Mouse (Mus musculus): Measurements from ENCODE around the gene Cep19. TPM values are rescaled to one million over a fixed set of nuclear protein-coding genes. Genes with fewer than 3 reads are reported as not detected.

Cep19 gene
- polyA plus RNA-seq, 1 experiment from 2014 or later: 48.4 TPM

DNA sequence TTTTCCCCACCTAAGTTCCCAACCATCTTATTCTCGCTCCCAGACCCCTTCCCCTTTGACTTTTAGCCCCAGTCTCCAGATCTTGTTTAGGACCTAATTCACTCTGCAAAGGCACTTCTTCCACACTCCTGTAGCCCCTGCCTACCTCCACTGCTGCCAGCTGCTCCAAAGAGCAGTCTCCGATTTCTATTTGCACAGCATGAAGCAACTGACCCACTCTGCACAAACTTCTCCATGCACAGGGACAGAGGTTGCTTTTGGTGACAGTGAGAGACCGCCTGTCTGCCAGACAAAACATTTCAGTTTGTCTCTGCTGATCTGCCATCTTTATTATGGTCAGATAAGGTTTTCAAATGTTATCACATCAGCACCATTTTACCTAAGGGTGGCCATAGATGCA lies 33.5 kb downstream of the Cep19 start:
- Histone ChIP-seq H3K9ac (replicated peaks; ENCODE audit: low read depth, low read length) (no peak overlapping the region), H3K36me3 (ENCODE audit: control insufficient read depth, insufficient read depth) (no peaks in the 10 kb centered on the region), H3K4me3 (replicated peaks; ENCODE audit: low read length) (no peak overlapping the region), H3K27me3 (replicated peaks; ENCODE audit: control insufficient read depth, insufficient read depth, low read length) (no peaks in the 10 kb centered on the region), H3K9me3 (ENCODE audit: control insufficient read depth, low read length) (no peaks in the 10 kb centered on the region), H3K27ac (ENCODE audit: low read length) (no peak overlapping the region), H3K4me1 (replicated peaks; ENCODE audit: control insufficient read depth, insufficient read depth, low read length) (no peaks in the 10 kb centered on the region), H3K4me2 (ENCODE audit: low read length) (no peak overlapping the region)
- ATAC-seq: no peak
- WGBS: 87% methylated on average over 3 of the region's 3 CpGs

GRCm38 (mm10) chr16:32135842-32136357 lies 36.3 kb downstream of the Cep19 start:
- no peak for ATAC-seq
- WGBS: 81% methylated on average over 7 of the region's 7 CpGs
- no peaks in the 10 kb centered on the region for H3K9me3 ChIP-seq (ENCODE audit: control insufficient read depth, low read length)
- H3K9ac ChIP-seq (replicated peaks; ENCODE audit: low read depth, low read length): no peak overlapping the region
- H3K4me2 ChIP-seq (ENCODE audit: low read length): no peak overlapping the region
- no peaks in the 10 kb centered on the region for H3K27me3 ChIP-seq (replicated peaks; ENCODE audit: control insufficient read depth, insufficient read depth, low read length)
- H3K4me3 ChIP-seq (replicated peaks; ENCODE audit: low read length): no peak overlapping the region
- H3K4me1 ChIP-seq (replicated peaks; ENCODE audit: control insufficient read depth, insufficient read depth, low read length): no peaks in the 10 kb centered on the region
- no peak overlapping the region for H3K27ac ChIP-seq (ENCODE audit: low read length)
- H3K36me3 ChIP-seq (ENCODE audit: control insufficient read depth, insufficient read depth): no peaks in the 10 kb centered on the region

DNA sequence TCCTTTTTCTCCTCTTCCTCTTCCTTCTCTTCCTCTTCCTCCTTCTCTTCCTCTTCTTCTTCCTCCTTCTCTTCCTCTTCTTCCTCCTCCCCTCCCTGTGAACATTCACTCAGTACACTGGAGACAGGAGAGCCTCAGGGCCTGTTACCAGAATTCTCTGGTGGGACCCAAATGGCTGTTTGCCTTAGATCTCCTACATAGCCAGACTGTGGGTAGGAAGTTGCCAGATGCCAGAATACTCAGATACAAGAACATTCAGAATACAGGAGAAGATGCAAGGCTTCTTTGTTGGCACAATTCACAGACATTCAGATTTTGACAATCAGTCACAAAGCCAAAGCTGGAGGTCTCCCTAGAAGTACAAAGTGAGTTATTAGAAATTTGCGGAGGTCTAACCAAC lies 39.4 kb downstream of the Cep19 start:
- WGBS: 97% methylated on average over 1 of the region's 1 CpGs
- H3K27ac ChIP-seq (ENCODE audit: low read length): no peak overlapping the region
- no peaks in the 10 kb centered on the region for H3K4me1 ChIP-seq (replicated peaks; ENCODE audit: control insufficient read depth, insufficient read depth, low read length)
- no peaks in the 10 kb centered on the region for H3K27me3 ChIP-seq (replicated peaks; ENCODE audit: control insufficient read depth, insufficient read depth, low read length)
- H3K4me2 ChIP-seq (ENCODE audit: low read length): no peak overlapping the region
- H3K9me3 ChIP-seq (ENCODE audit: control insufficient read depth, low read length): no peaks in the 10 kb centered on the region
- no peak for ATAC-seq
- H3K36me3 ChIP-seq (ENCODE audit: control insufficient read depth, insufficient read depth): no peaks in the 10 kb centered on the region
- H3K9ac ChIP-seq (replicated peaks; ENCODE audit: low read depth, low read length): no peak overlapping the region
- H3K4me3 ChIP-seq (replicated peaks; ENCODE audit: low read length): no peak overlapping the region

- no peak for ATAC-seq
- Histone ChIP-seq H3K9me3 (ENCODE audit: control insufficient read depth, low read length) (no peaks in the 10 kb centered on the region), H3K4me2 (ENCODE audit: low read length) (no peak overlapping the region), H3K9ac (replicated peaks; ENCODE audit: low read depth, low read length) (no peak overlapping the region), H3K4me1 (replicated peaks; ENCODE audit: control insufficient read depth, insufficient read depth, low read length) (0 out of 2 replicates have a peak, but pooled peaks cover 3% of the 10 kb centered on the region), H3K27ac (ENCODE audit: low read length) (no peak overlapping the region), H3K4me3 (replicated peaks; ENCODE audit: low read length) (no peak overlapping the region), H3K36me3 (ENCODE audit: control insufficient read depth, insufficient read depth) (no peaks in the 10 kb centered on the region), H3K27me3 (replicated peaks; ENCODE audit: control insufficient read depth, insufficient read depth, low read length) (no peaks in the 10 kb centered on the region)
- 92% methylated on average over 15 of the region's 15 CpGs for WGBS
Measured at GRCm38 (mm10) chr16:32143766-32144165, 44.2 kb downstream of the Cep19 start.

DNA sequence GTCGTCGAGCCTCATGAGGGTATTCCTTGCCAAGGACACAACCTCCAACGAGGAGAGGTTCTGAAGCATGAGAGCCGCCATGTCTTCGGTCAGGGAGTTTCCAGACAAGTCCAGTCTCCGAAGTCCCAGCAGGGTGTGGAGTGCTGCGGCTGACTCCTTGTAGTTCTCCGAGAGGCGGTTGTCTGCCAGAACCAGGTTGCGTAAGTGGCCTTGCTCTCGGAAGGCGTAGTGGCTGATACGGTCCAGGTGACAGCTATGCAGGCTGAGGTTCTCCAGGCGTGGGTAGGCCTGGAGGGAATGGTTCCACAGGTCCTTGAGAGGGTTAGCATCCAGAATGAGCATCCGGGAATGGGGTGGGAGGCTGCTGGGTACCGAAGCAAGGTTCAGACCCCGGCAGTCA lies 45.0 kb downstream of the Cep19 start:
- no peaks in the 10 kb centered on the region for H3K27me3 ChIP-seq (replicated peaks; ENCODE audit: control insufficient read depth, insufficient read depth, low read length)
- H3K9ac ChIP-seq (replicated peaks; ENCODE audit: low read depth, low read length): no peak overlapping the region
- no peaks in the 10 kb centered on the region for H3K36me3 ChIP-seq (ENCODE audit: control insufficient read depth, insufficient read depth)
- whole genome bisulfite sequencing: 92% methylated on average over 17 of the region's 17 CpGs
- H3K27ac ChIP-seq (ENCODE audit: low read length): no peak overlapping the region
- H3K4me2 ChIP-seq (ENCODE audit: low read length): no peak overlapping the region
- no peak overlapping the region for H3K4me3 ChIP-seq (replicated peaks; ENCODE audit: low read length)
- H3K4me1 ChIP-seq (replicated peaks; ENCODE audit: control insufficient read depth, insufficient read depth, low read length): 0 out of 2 replicates have a peak, but pooled peaks cover 3% of the 10 kb centered on the region
- no peak for ATAC-seq
- H3K9me3 ChIP-seq (ENCODE audit: control insufficient read depth, low read length): no peaks in the 10 kb centered on the region

GRCm38 (mm10) chr16:32147589-32148207 lies 48.1 kb downstream of the Cep19 start:
- Histone ChIP-seq H3K4me1 (replicated peaks; ENCODE audit: control insufficient read depth, insufficient read depth, low read length) (0 out of 2 replicates have a peak, but pooled peaks cover 3% of the 10 kb centered on the region), H3K27me3 (replicated peaks; ENCODE audit: control insufficient read depth, insufficient read depth, low read length) (no peaks in the 10 kb centered on the region), H3K4me3 (replicated peaks; ENCODE audit: low read length) (no peak overlapping the region; the same call in 1 of the 2 replicates), H3K36me3 (ENCODE audit: control insufficient read depth, insufficient read depth) (no peaks in the 10 kb centered on the region), H3K9ac (replicated peaks; ENCODE audit: low read depth, low read length) (no peak overlapping the region), H3K9me3 (ENCODE audit: control insufficient read depth, low read length) (no peaks in the 10 kb centered on the region), H3K4me2 (ENCODE audit: low read length) (peak overlapping the region; percentile 39), H3K27ac (ENCODE audit: low read length) (no peak overlapping the region)
- 65% methylated on average over 10 of the region's 13 CpGs for WGBS
- no peak for ATAC-seq

GRCm38 (mm10) chr16:32153976-32154375 lies 54.4 kb downstream of the Cep19 start:
- Histone ChIP-seq H3K27me3 (replicated peaks; ENCODE audit: control insufficient read depth, insufficient read depth, low read length) (no peaks in the 10 kb centered on the region), H3K9ac (replicated peaks; ENCODE audit: low read depth, low read length) (no peak overlapping the region), H3K4me2 (ENCODE audit: low read length) (no peak overlapping the region), H3K4me1 (replicated peaks; ENCODE audit: control insufficient read depth, insufficient read depth, low read length) (peaks cover 23% of the 10 kb centered on the region), H3K9me3 (ENCODE audit: control insufficient read depth, low read length) (no peaks in the 10 kb centered on the region), H3K36me3 (ENCODE audit: control insufficient read depth, insufficient read depth) (no peaks in the 10 kb centered on the region), H3K4me3 (replicated peaks; ENCODE audit: low read length) (no peak overlapping the region), H3K27ac (ENCODE audit: low read length) (peak overlapping the region; percentile 8; the same call in 1 of the 2 replicates)
- ATAC-seq: no peak
- WGBS: 68% methylated on average over 1 of the region's 1 CpGs

GRCm38 (mm10) chr16:32154437-32154836 lies 54.8 kb downstream of the Cep19 start:
- H3K27me3 ChIP-seq (replicated peaks; ENCODE audit: control insufficient read depth, insufficient read depth, low read length): no peaks in the 10 kb centered on the region
- no peaks in the 10 kb centered on the region for H3K9me3 ChIP-seq (ENCODE audit: control insufficient read depth, low read length)
- peak; percentile 86 for ATAC-seq
- H3K27ac ChIP-seq (ENCODE audit: low read length): peak overlapping the region; percentile 42
- H3K36me3 ChIP-seq (ENCODE audit: control insufficient read depth, insufficient read depth): no peaks in the 10 kb centered on the region
- 56% methylated on average over 13 of the region's 13 CpGs for WGBS
- peaks cover 23% of the 10 kb centered on the region for H3K4me1 ChIP-seq (replicated peaks; ENCODE audit: control insufficient read depth, insufficient read depth, low read length)
- H3K4me3 ChIP-seq (replicated peaks; ENCODE audit: low read length): no peak overlapping the region
- no peak overlapping the region for H3K4me2 ChIP-seq (ENCODE audit: low read length)
- H3K9ac ChIP-seq (replicated peaks; ENCODE audit: low read depth, low read length): no peak overlapping the region; the same call in 1 of the 2 replicates

DNA sequence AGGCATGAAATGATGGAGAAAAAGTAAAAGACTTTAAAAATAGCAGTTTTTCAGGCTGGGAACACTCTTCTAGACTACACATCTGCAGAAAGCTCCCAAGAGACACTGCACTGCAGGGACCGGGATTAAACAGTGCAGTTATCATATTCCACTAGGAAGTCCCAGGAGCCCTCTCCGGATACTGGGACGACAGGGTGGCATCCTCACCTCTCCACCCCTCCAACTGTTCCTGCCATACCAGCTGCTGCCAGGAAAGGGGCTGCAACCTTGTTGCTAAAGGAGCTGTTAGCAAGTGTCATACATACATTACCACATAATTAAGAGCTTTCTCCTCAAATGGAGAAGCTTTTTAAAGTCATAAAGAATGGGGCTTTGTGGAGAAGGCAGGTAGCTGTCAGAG lies 57.1 kb downstream of the Cep19 start:
- no peaks in the 10 kb centered on the region for H3K36me3 ChIP-seq (ENCODE audit: control insufficient read depth, insufficient read depth)
- H3K9me3 ChIP-seq (ENCODE audit: control insufficient read depth, low read length): no peaks in the 10 kb centered on the region
- no peaks in the 10 kb centered on the region for H3K27me3 ChIP-seq (replicated peaks; ENCODE audit: control insufficient read depth, insufficient read depth, low read length)
- H3K4me1 ChIP-seq (replicated peaks; ENCODE audit: control insufficient read depth, insufficient read depth, low read length): peaks cover 23% of the 10 kb centered on the region
- WGBS: 48% methylated on average over 3 of the region's 3 CpGs
- no peak overlapping the region for H3K4me2 ChIP-seq (ENCODE audit: low read length)
- H3K27ac ChIP-seq (ENCODE audit: low read length): peak overlapping the region; percentile 69
- ATAC-seq: peak; percentile 67
- H3K9ac ChIP-seq (replicated peaks; ENCODE audit: low read depth, low read length): no peak overlapping the region
- no peak overlapping the region for H3K4me3 ChIP-seq (replicated peaks; ENCODE audit: low read length)

All from forebrain, embryonic 16.5 days (tissue).